Mouse (Mus musculus) testis, adult 2 months (tissue): ENCODE measurements around the gene Lemd2. TPM values are rescaled to one million over a fixed set of nuclear protein-coding genes. Genes with fewer than 3 reads are reported as not detected.
A peak's percentile ranks its signal among the peaks of the same experiment; 100 is the strongest.

ENCODE experiments used
- H3K27ac ChIP-seq: fragments of 200-500 bp; 2 replicates; pipeline ENCODE4 v1.5.1; 2012; ENCODE audit warnings: low read depth, low read length; ENCODE audit not compliant: control insufficient read depth, insufficient read depth
- H3K27me3 ChIP-seq: fragments of 200-500 bp; 2 replicates; pipeline ENCODE4 v1.6.1; 2012; ENCODE audit warnings: mild to moderate bottlenecking, low read length, moderate library complexity; ENCODE audit not compliant: control insufficient read depth, insufficient read depth
- H3K36me3 ChIP-seq: fragments of 200-500 bp; 2 replicates; pipeline ENCODE4 v1.6.1; 2012; ENCODE audit warnings: mild to moderate bottlenecking, low read length; ENCODE audit not compliant: control insufficient read depth, insufficient read depth
- H3K4me1 ChIP-seq: fragments of 200-500 bp; 2 replicates; pipeline ENCODE4 v1.6.1; 2012; ENCODE audit warnings: low read length; ENCODE audit not compliant: control insufficient read depth, insufficient read depth
- H3K4me3 ChIP-seq: fragments of 200-500 bp; 2 replicates; pipeline ENCODE4 v1.5.1; 2012; ENCODE audit warnings: low read depth, mild to moderate bottlenecking, low read length, moderate library complexity, mixed read lengths; ENCODE audit not compliant: control insufficient read depth
- CTCF ChIP-seq: fragments of 200-500 bp; IDR thresholded peaks from 2 replicates; pipeline ENCODE4 v1.5.1; 2012; ENCODE audit warnings: low read depth, mild to moderate bottlenecking, inconsistent platforms, low read length, moderate library complexity; ENCODE audit not compliant: control insufficient read depth, insufficient read depth, insufficient replicate concordance
- POLR2A ChIP-seq: fragments of 200-500 bp; IDR thresholded peaks from 2 replicates; pipeline ENCODE4 v1.6.1; 2012; ENCODE audit warnings: low read depth, mild to moderate bottlenecking, inconsistent platforms, low read length, moderate library complexity; ENCODE audit not compliant: control insufficient read depth
- polyA plus RNA-seq: library from polyadenylated mRNA; depleted of rRNA; stranded (reverse); fragments of >200 nt; gene quantifications from 2 replicates; pipeline ENCODE4 v1.2.3, GENCODE M21; 2012

Lemd2 gene
- polyA plus RNA-seq, 1 experiment, result 40.5 TPM

DNA sequence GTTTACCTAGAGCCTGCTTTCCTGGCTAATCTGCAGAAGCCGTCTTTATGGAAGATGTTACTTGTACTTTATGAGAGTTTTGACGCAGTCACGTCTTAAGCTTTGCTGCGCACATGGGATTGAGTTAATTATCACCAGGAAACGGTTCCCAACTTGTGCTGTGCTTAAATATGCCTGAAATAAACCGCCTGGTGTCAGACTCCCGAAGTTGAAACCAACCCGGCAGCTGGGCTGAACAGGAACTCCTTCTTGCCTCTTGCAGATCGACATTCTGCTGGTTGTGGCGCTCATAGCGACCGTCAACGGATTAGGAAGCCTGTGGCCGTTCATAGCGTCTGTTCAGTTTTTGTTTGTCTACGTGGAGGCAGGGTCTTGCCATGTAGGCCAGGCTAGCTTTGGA lies 17.3 kb upstream of the Lemd2 start:
- Histone ChIP-seq H3K27me3 (no peaks in the 10 kb centered on the region), H3K4me1 (no peaks in the 10 kb centered on the region), H3K36me3 (no peaks in the 10 kb centered on the region), H3K27ac (no peak overlapping the region), H3K4me3 (no peak overlapping the region)
- TF ChIP-seq POLR2A (no peak), CTCF (no peak)

DNA sequence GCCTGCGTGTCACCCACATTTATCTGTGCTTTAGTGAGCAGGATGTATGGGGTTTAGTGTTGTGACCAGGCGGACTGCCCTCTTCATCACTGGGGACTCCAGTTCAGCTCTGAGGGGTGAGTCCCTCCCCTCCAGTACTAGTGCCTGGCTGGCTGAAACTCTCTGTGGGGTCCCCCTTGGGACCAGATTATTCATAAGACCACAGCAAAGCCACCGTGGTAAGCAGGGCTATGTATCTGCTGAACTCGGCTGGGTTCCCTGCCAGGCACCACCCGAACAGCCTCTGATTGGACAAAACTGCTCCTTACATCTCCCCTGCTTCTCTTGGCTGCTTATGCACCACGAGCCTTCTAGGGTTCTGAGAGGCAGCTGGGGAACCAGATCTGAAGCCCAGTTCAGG lies 14.6 kb upstream of the Lemd2 start:
- H3K36me3 ChIP-seq, result no peaks in the 10 kb centered on the region
- TF ChIP-seq POLR2A (no peak), CTCF (no peak)
- no peaks in the 10 kb centered on the region for H3K4me1 ChIP-seq
- no peaks in the 10 kb centered on the region for H3K27me3 ChIP-seq
- H3K4me3 ChIP-seq, result no peak overlapping the region
- H3K27ac ChIP-seq, result no peak overlapping the region

- TF ChIP-seq POLR2A (no peak), CTCF (no peak)
- H3K27me3 ChIP-seq, result no peaks in the 10 kb centered on the region
- H3K27ac ChIP-seq, result no peak overlapping the region
Observed at GRCm38 (mm10) chr17:27218364-27218763, 14.1 kb upstream of the Lemd2 start.

DNA sequence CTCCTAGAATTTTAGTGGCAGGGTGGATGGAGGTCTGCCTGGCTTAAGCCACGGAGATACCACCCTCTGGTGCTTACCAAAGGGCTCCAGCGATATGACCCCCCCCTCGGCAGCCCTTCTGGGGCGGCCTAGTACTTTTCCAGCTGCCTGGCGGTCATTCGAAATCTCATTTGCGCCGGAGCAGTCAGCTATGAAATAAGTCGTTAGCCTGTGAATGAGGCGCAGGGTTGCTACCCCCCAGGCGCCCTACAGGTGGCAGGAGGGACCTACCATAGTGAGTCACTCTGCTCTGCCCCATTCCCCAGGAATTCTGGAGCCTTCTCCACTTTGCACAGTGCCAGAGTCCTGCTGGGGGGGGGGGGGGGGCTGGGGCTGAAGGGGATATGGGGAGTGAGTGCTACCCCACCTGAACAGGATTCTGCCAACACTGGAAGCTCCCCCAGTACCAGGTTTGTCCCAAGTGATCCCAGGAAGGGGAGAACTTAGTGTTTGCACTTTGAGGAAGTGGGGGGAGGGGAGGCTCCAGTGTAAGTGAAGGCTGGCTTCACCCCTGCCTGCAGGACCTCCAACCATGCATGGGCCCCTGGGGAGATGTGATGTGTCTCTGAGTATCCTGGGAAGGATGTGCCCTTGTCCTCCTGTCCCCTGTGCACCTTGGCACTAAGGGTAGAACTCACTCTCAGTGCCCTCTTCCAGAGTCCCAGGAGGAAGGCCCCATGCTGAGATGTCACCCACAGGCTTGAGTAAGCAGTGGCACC lies 8.7 kb upstream of the Lemd2 start:
- no peak overlapping the region for H3K27ac ChIP-seq
- no peaks in the 10 kb centered on the region; the same call in 1 of the 2 replicates for H3K4me1 ChIP-seq
- H3K4me3 ChIP-seq, result no peak overlapping the region

More at GRCm38 (mm10) chr17:27218364-27218763, 14.1 kb upstream of the Lemd2 start:
- H3K36me3 ChIP-seq, result no peaks in the 10 kb centered on the region
- H3K4me1 ChIP-seq, result no peaks in the 10 kb centered on the region
- H3K4me3 ChIP-seq, result no peak overlapping the region

DNA sequence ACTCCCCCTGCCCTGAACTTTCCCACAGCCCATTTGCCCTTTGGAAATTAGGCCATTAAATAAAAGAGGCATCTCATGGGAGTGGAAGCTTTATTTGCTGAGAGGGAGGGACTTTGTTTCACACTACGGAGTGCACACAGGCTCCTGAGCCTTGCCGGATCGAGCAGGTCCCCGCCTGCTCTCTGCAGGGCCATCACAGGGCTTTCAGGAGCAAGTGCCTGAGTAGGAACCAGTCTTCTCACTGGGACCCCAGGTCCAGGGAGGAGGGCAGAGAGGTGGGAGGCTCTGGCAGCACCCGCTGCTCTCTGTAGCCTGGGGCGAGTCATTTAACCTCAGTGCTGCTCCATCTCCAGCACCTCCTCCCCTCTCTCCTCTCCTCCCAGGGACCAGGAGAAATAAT lies 7.7 kb upstream of the Lemd2 start:
- Histone ChIP-seq H3K27me3 (no peaks in the 10 kb centered on the region), H3K36me3 (no peaks in the 10 kb centered on the region), H3K4me1 (no peaks in the 10 kb centered on the region; the same call in 1 of the 2 replicates), H3K4me3 (no peak overlapping the region), H3K27ac (no peak overlapping the region)
- TF ChIP-seq POLR2A, result no peak
- no peak for TF ChIP-seq CTCF

More for the DNA sequence above, 8.7 kb upstream of the Lemd2 start:
- Histone ChIP-seq H3K27me3 (no peaks in the 10 kb centered on the region), H3K36me3 (no peaks in the 10 kb centered on the region)
- TF ChIP-seq CTCF (peak; percentile 26; the same call in 1 of the 2 replicates), POLR2A (no peak)

DNA sequence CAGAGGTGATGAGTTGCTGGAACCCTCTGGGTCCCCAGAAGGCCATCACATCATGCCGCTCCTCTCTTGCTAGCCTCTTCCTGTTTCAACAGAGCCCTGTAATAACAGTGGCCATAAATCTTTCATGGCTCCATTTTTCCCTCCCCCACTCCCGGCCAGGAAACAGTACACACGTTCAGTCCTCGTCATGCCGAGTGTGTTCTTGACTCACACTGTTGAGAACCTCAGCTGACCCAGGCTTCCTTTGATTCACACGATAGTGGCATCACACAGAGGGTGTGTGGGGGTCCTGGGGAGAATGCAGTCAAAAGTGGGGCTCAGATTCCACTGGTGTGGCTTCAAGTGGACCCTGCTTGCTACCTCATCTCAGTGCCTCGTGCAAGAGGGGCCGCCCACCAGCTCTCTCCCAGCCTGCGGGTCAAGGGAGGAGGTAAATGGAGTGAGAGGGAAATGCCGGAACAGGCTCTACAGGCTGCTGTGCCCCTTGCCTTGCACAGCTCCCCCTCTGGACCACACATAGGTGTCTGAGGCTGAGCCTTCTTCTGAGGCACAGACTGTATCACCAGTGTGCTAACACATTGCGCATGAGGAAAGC lies 2.9 kb upstream of the Lemd2 start:
- Histone ChIP-seq H3K27me3 (no peaks in the 10 kb centered on the region), H3K4me1 (peaks cover 16% of the 10 kb centered on the region), H3K4me3 (no peak overlapping the region), H3K27ac (no peak overlapping the region), H3K36me3 (no peaks in the 10 kb centered on the region)
- TF ChIP-seq CTCF (no peak), POLR2A (no peak)

DNA sequence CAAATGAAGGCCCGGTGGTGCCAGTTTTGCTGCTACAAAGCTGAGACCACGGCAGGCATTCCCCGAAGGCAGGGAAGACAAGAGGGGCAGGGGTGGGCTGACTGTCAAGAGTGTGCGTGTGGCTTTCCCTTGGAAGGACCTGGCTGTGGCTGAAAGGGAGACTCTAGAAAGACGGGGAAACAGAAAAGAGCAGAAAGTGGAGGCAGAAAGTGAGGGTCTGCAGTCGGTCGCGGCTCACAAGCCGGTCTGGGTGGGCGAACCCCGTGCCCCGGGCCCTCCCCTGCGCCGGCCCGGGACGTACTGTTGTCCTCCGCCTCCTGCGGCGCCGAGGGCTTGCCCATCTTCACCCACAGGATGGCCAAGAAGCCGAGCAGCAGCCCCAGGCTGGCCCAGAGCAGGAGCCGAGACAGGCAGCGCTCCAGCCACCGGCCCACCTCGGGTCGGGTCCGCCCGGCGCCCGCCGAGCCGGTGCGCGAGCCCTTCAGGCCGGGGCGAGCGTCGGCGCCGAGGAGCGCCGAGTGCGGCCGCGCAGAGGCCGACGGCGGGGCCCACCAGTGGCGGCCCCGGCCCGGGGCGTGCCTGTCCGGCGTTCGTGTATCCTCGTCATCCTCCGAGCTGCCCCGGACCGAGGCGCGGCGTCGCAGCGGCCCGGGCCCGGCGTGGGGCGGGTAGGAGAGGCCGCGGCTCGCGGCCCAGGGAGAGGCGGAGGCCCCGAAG lies 753 bp downstream of the Lemd2 start:
- Histone ChIP-seq H3K27me3 (no peaks in the 10 kb centered on the region), H3K4me3 (peak overlapping the region; percentile 98), H3K27ac (peak overlapping the region; percentile 97), H3K36me3 (no peaks in the 10 kb centered on the region; the same call in 1 of the 2 replicates), H3K4me1 (peaks cover 21% of the 10 kb centered on the region)
- TF ChIP-seq CTCF, result no peak
- TF ChIP-seq POLR2A, result no peak
